Mouse (Mus musculus): ENCODE data around the gene Thbs4.
"Not testable (repeated sequence)": the region's sequence is repeated elsewhere in the genome, so short reads cannot be mapped to it uniquely, and the experiment has no call there.

Thbs4 gene

GRCm38 (mm10) chr13:92794462-92795214 lies at the start of gene Thbs4:
Gene Thbs4, minus strand, starts transcription at chr13:92794818.
- ATAC-seq (ENCODE audit: insufficient number of reproducible peaks, low FRiP score, low TSS enrichment): no peak

DNA sequence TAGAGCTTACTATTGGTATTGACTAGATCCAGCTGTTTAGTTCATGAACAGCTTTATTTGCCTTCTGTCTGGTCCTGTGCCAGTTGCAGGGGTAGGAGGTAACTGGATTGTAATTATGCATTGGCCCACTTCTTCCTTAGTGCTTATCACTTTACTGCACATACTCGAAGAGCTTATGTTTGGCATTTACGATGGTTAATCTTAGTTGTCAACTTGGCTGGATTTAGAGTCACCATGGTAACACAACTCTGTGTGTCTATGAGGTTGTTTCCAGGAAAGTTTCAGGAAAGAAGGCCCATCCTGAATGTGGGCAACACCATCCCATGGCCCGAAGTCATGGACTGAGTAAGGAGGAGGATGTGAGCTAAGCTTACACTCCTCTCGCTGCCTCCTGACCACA lies 38.5 kb upstream of the Thbs4 start:
- no peak for ATAC-seq (ENCODE audit: insufficient number of reproducible peaks, low FRiP score, low TSS enrichment)

DNA sequence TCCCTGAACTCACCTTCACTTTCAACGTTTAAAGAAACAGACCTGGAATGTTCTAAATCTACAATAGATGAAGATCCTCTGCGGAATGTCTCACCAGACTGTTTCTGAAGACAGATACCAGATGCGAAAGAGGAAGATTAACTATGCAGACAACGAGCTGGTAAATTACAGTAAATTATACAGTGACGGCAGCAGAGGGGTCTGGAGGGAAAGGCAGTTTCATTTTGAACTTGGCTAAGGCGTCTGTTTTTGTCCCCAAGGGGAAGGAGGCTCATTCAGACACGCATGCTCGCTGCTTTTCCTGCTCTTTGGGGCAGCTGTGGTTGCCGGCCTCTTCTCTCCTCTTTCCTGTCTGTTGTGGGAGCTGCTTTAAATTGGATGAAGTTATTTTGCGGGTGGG lies 34.2 kb upstream of the Thbs4 start:
- ATAC-seq (ENCODE audit: insufficient number of reproducible peaks, low FRiP score, low TSS enrichment): no peak

DNA sequence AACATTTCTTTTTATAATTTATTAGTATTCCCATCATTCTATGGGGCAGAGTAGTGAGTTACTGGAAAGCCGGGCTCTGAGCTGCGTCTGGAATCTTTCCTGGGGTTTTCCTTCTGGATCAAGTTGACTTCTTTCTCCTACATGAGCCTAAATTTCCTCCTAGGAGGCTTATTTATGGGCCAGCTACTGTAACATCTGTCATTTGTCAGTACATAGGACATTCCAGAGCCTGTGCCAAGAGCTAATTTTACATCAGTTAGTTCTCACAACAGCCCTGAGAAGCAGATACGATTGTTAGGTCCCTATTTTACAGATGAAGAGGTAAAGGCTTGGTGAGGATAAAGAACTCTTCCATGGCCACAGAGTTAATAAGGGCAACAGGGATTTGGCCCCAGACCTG lies 22.7 kb upstream of the Thbs4 start:
- ATAC-seq (ENCODE audit: insufficient number of reproducible peaks, low FRiP score, low TSS enrichment): no peak

DNA sequence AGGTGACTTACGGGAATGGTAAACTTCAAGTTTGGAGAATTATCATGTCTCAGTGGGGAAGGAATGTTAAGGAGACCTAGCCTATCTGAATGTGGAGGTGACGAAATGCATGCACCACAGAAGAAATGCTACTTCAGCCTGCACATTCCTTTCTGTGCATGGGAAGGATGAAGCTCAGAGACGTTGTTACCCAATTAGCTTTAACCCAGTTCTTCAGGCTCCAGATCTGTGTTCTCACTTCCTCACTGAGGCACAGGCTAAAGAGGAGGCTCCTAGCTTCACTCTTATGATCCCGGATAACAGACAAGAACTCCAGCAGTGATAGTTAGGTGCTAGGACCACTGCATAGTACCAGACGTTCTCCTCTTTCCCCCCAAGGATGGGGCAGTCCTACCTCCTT lies 21.7 kb upstream of the Thbs4 start:
- ATAC-seq (ENCODE audit: insufficient number of reproducible peaks, low FRiP score, low TSS enrichment): no peak

DNA sequence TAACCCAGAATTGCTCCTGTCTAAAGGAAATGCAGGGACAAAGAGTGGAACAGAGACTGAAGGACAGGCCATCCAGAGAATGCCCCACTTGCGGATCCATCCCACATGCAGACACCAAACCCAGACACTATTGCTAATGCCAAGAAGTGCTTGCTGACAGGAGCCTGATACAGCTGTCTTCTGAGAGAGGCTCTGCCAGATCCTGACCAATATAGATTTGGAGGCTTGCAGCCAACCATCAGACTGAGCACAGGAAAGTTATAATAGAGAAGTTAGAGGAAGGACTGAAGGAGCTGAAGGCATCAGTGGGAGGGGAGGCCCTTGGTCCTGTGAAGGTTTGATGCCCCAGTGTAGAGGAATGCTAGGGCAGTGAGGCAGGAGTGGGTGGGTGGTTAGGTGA lies 16.0 kb upstream of the Thbs4 start:
- ATAC-seq (ENCODE audit: insufficient number of reproducible peaks, low FRiP score, low TSS enrichment): not testable (repeated sequence)

DNA sequence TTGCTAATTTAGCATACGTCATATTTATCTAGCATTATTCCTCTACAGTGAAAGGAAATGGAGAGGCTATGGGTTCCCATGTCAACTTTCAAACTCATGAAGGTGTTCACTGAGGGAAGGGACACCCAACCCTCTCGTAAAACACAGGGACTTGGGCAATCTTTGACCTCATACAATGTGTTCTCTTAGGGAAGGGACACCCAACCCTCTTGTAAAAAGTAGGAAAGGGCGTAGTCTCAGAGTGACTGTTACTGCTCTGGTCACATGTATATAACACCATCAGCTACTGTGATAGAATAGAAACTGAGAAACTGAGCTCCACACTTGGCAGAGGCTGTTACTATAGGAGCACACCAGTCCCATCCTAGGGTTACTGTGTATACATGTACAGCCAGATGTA lies 13.2 kb upstream of the Thbs4 start:
- ATAC-seq (ENCODE audit: insufficient number of reproducible peaks, low FRiP score, low TSS enrichment): no peak

GRCm38 (mm10) chr13:92806785-92807184 lies 12.2 kb upstream of the Thbs4 start:
- ATAC-seq (ENCODE audit: insufficient number of reproducible peaks, low FRiP score, low TSS enrichment): no peak

DNA sequence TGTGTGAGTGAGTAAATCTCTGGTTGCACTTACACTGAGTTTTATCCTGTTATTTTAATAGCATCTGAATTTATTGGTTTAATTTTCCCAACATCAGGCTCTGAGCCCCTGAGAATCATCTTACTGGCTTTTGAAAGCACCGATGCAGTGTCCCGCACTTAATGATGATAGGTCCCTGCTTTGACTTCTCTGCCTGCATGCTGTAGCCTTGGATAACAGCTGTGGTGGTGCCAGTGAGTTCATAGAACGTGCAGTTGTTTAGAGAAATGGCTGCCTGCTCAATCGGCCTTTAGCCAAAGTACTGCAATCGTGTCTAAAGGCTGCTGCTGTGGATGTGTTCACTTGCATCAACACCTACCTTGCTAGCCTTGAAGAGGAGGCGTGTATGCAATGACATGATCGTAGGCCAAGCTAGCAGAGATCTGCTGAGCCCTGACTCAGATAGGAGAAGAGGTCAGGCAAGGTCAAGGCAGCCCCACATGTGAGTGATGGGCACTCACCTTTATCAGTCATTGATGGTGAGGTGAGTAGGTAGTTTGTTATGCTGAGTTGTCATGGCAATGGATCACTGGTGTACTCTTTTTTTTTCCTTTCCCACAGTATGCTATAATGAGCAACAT lies 4.8 kb upstream of the Thbs4 start:
- no peak for ATAC-seq (ENCODE audit: insufficient number of reproducible peaks, low FRiP score, low TSS enrichment)

DNA sequence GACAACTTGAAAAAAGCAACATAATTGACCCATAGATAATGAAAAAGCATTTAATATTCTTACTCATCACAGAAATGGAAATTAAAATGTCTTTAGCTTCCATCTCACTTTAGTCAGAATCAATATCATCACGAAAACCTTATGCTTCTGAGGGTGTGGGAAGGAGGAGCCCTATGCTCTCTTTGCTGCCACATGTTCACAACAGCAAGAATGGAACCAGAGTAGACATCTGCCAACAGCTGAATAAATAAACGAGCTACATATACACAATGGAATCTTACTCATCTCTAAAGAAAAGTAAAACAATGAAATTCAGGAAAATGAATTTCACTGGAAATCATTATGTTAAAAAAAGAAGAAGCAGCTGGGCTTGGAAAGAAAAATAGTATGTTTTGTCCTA lies 4.2 kb upstream of the Thbs4 start:
- no peak for ATAC-seq (ENCODE audit: insufficient number of reproducible peaks, low FRiP score, low TSS enrichment)

GRCm38 (mm10) chr13:92793636-92794035 lies 982 bp downstream of the Thbs4 start:
- ATAC-seq (ENCODE audit: insufficient number of reproducible peaks, low FRiP score, low TSS enrichment): no peak

DNA sequence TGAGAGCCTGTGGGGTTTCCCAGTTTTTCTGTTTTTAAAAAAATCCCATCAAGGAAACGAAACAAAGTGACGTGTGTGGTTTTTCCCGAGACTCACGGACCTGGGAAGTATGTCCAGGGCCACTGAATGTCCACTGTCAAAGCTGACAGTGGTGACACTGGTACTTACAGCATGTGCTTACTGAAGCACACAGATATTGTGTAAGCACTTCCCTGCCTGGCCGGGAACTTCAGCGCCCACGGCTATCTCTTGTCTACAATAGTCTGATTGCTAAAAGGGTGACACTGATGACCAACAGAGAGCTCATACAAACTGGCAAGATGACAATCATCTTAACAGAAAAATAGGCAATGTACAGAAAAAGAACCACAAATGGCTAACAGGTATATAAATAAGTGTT lies 3.1 kb downstream of the Thbs4 start:
- no peak for ATAC-seq (ENCODE audit: insufficient number of reproducible peaks, low FRiP score, low TSS enrichment)

DNA sequence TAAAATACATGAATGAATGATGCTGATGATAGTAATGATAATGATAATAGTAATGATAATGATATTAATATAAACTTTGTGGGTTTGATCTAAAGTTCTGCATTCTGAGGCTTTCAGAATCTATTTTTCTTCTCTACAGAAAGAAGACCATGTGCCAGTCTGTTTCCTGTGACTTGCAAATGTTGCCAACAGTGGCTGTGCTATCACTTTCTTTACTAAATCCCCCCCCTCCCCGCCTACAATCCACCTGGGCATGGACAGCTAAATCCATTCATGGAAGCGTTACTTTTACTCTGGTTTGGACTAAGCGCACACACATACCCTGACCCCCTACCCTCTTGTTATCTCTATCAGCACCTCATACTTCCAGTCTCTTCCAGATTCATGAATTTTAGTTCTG lies 10.3 kb downstream of the Thbs4 start:
- ATAC-seq (ENCODE audit: insufficient number of reproducible peaks, low FRiP score, low TSS enrichment): no peak

DNA sequence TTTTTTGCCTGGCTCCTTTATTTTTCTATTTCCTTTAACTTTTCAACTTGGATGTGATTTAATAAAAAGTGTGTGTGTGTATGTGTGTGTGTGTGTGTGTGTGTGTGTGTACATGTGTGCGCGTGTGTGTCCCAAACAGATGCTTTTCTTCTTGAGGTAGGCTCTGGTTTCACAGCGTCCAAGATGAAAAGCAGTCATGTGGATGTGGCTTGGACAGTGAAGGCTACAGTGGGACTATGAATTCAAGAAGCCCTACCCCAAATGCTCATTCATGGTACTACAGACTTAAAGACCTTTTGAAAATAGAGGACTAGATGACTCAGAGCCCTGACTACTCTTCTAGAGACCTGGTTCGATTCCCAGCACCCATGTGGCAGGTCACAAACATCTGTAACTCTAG lies 11.1 kb downstream of the Thbs4 start:
- ATAC-seq (ENCODE audit: insufficient number of reproducible peaks, low FRiP score, low TSS enrichment): no peak

DNA sequence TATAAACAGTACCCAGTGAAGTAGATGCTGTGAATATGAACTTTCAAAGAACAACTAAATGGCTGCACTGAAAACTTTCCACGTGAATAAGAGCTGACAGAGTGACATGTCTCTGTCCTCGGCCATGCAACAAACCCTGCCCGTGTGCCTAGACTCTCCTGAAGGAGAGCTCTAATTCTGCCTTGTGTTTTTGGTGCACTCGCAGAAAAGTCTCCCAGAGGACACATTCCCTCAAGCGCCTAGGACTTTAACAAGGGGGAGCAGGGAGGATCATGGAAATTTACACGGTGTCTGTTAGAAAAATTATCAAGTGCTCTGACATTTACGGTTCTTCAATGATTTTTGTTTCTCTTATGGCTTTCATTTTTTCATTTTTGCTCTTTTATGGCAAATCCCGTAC lies 13.7 kb downstream of the Thbs4 start:
- ATAC-seq (ENCODE audit: insufficient number of reproducible peaks, low FRiP score, low TSS enrichment): no peak

- ATAC-seq (ENCODE audit: insufficient number of reproducible peaks, low FRiP score, low TSS enrichment): no peak
Measured at GRCm38 (mm10) chr13:92780076-92780475, 14.5 kb downstream of the Thbs4 start.

DNA sequence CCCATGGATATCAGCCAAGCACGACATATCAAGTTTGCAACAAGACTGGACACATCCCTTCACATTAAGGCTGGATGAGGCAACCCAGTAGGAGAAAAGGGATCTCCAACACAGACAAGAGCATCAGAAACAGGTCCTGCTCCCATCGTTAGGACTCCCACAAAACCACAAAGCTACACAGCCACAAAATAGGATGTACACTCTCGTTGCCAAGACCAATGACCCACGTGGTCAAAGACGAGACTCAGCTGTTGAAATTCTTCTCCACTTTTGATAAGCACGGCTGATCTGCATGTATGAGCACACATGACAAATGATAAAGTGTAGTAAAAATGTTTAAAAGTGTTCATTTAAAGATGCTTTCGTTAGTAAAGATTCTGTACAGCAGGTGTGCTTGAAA lies 16.0 kb downstream of the Thbs4 start:
- ATAC-seq (ENCODE audit: insufficient number of reproducible peaks, low FRiP score, low TSS enrichment): no peak

DNA sequence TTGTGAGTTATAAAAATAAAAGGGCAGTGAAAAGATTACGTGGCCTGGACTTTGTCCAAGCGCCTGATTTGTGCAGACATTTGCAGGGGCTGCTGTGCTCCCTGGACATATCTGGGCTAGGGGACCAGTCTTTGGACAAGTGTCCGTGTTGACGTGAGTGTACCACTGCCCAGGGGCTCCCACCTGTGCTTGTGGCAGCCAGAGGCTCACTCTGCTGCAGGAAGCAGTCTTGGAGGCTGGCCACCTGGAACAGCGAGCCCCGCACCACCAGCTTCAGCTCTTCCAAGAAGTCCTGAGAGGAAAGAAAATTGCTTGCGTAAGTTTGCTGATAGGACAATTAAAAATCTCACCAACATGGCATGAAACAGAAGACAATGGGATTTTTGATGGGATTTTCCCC lies 18.7 kb downstream of the Thbs4 start:
- no peak for ATAC-seq (ENCODE audit: insufficient number of reproducible peaks, low FRiP score, low TSS enrichment)

- ATAC-seq (ENCODE audit: insufficient number of reproducible peaks, low FRiP score, low TSS enrichment): no peak
Measured at GRCm38 (mm10) chr13:92774887-92775286, 19.7 kb downstream of the Thbs4 start.

DNA sequence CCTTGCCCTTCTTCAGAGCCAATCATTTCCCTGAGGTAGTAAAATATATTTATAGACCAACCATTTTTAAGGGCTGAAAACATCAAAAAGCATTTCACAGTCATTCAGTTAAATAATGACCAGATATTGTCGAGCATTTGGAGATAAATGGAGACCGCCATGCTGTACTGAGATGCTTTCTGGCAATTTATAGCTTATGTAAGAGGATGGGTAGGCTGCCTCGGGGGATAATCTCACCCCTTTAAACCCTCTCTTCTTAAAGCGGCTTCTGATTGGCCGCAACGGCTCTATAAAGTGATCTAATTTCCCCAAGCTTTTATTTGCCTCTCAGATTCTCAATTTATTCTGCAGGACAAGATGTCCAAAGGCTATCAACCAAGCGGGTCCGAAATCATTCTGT lies 22.1 kb downstream of the Thbs4 start:
- no peak for ATAC-seq (ENCODE audit: insufficient number of reproducible peaks, low FRiP score, low TSS enrichment)

DNA sequence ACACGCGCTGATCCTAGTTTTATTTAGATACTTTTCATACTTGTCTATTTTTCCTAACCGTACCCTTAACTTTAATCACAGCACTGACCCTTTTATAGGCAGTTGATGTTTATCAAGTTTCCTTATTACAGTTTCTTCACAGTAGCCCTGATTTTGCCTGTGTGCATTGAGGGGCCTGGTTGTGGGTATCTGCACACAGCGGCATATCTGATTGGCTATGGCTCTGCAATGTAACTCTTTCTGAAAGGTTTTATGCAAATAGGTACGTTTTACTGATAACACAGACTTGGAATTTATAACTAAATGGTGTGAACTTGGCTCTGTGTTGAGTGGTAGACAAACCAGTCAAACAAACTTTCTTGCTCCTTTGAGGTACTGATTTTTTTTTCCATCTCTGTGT lies 23.1 kb downstream of the Thbs4 start:
- no peak for ATAC-seq (ENCODE audit: insufficient number of reproducible peaks, low FRiP score, low TSS enrichment)

Data from cerebellum, adult (tissue).